Mouse (Mus musculus) lung, postnatal 0 days (tissue): Measurements from ENCODE around the gene Hist1h4i.

Experiments used
- CTCF ChIP-seq: IDR thresholded peaks from 2 replicates; pipeline ENCODE4 v1.5.1; 2016; ENCODE audit warnings: antibody characterized with exemption, mild to moderate bottlenecking
- EP300 ChIP-seq: IDR thresholded peaks from 2 replicates; pipeline ENCODE4 v1.6.1; 2016; ENCODE audit warnings: antibody characterized with exemption, mild to moderate bottlenecking, control low read depth

DNA sequence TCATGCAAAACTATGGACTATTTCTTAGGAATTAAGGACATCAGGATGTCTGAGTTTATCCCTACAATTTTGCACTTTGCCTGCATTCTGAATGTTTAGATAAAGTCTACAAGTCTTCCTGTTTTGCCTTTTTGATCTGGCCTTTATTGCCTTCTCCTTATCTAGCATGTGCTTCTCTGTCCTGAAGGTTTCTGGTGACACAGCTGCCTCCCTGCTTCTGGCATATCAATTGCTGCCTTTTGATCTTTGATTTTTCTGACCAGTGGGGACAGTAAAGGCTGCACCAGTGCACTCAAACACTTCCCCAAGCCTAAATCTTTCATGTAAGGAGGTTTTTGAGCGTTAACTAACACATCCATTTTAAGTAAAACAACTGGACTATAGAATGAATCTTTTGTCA lies 22.3 kb upstream of the Hist1h4i start:
- TF ChIP-seq CTCF (no peak), EP300 (no peak)
